Mouse (Mus musculus) cortical plate, adult 2 months (tissue): ENCODE measurements around the gene Fcgr3.

Experiments used
- CTCF ChIP-seq: fragments of 200-500 bp; IDR thresholded peaks from 2 replicates; pipeline ENCODE4 v1.5.1; 2011; ENCODE audit warnings: mild to moderate bottlenecking, control low read depth, low read length; ENCODE audit not compliant: insufficient read depth; ENCODE audit errors: extremely low read depth
- POLR2A ChIP-seq: fragments of 200-500 bp; IDR thresholded peaks from 2 replicates; pipeline ENCODE4 v1.6.1; 2011; ENCODE audit warnings: mild to moderate bottlenecking, low read length, control low read depth; ENCODE audit not compliant: insufficient read depth; ENCODE audit errors: extremely low read depth

DNA sequence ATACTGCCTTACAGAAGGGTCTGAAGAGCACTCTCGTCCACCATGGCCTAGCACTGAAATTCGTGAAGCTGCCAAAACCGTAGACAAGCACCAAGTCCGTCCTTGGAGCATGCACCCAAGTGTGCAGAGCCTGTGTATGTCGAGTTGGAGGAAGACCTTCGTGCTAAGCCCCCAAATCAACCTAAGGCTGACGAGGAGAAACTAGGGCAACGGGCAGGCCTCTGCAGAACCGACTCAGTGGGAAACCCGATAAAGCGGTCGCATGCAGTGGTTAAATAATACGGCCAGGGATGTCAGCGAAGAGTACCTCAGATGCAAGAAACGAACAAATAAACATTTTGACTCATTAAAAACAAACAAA, 45.9 kb upstream of the Fcgr3 start:
- TF ChIP-seq POLR2A (no peak), CTCF (no peak)
